Mouse (Mus musculus): ENCODE data around the gene Slit2.

Slit2 gene

GRCm38 (mm10) chr5:48225500-48225899, 242.6 kb downstream of the Slit2 start:
- DNase-seq (ENCODE audit: low read depth, low spot score) = no peak

- DNase-seq (ENCODE audit: low read depth, low spot score) = peak; percentile 7
Observed at GRCm38 (mm10) chr5:48230430-48231080, 247.6 kb downstream of the Slit2 start.

GRCm38 (mm10) chr5:48234728-48235127, 251.8 kb downstream of the Slit2 start:
- DNase-seq (ENCODE audit: low read depth, low spot score) = no peak

- no peak for DNase-seq (ENCODE audit: low read depth, low spot score)
Observed at GRCm38 (mm10) chr5:48235270-48235669, 252.3 kb downstream of the Slit2 start.

GRCm38 (mm10) chr5:48240751-48241150, 257.8 kb downstream of the Slit2 start:
- DNase-seq (ENCODE audit: low read depth, low spot score) = peak; percentile 66

- no peak for DNase-seq (ENCODE audit: low read depth, low spot score)
Observed at GRCm38 (mm10) chr5:48248327-48248726, 265.4 kb downstream of the Slit2 start.

- DNase-seq (ENCODE audit: low read depth, low spot score) = no peak
Observed at GRCm38 (mm10) chr5:48277561-48277960, 294.6 kb downstream of the Slit2 start.

- DNase-seq (ENCODE audit: low read depth, low spot score) = no peak
Observed at GRCm38 (mm10) chr5:48301186-48301585, 318.2 kb downstream of the Slit2 start.

- no peak for DNase-seq (ENCODE audit: low read depth, low spot score)
Observed at GRCm38 (mm10) chr5:48315057-48315602, 332.2 kb downstream of the Slit2 start.

GRCm38 (mm10) chr5:48320597-48320996, 337.7 kb downstream of the Slit2 start:
- no peak for DNase-seq (ENCODE audit: low read depth, low spot score)

GRCm38 (mm10) chr5:48326221-48326620, 343.3 kb downstream of the Slit2 start:
- no peak for DNase-seq (ENCODE audit: low read depth, low spot score)

GRCm38 (mm10) chr5:48327652-48328051, 344.7 kb downstream of the Slit2 start, which contains the start of gene 5730480H06Rik:
5730480H06Rik (plus strand) TSS chr5:48327952.
- DNase-seq (ENCODE audit: low read depth, low spot score) = no peak

GRCm38 (mm10) chr5:48329751-48330150, 346.8 kb downstream of the Slit2 start:
- no peak for DNase-seq (ENCODE audit: low read depth, low spot score)

GRCm38 (mm10) chr5:48330817-48331216, 347.9 kb downstream of the Slit2 start:
- no peak for DNase-seq (ENCODE audit: low read depth, low spot score)

- peak; percentile 45 for DNase-seq (ENCODE audit: low read depth, low spot score)
Observed at GRCm38 (mm10) chr5:48331441-48331840, 348.5 kb downstream of the Slit2 start.

- DNase-seq (ENCODE audit: low read depth, low spot score) = no peak
Observed at GRCm38 (mm10) chr5:48333407-48333806, 350.5 kb downstream of the Slit2 start.

- peak; percentile 65 for DNase-seq (ENCODE audit: low read depth, low spot score)
Observed at GRCm38 (mm10) chr5:48333884-48334513, 351.1 kb downstream of the Slit2 start.

GRCm38 (mm10) chr5:48340808-48341433, 358.0 kb downstream of the Slit2 start:
- DNase-seq (ENCODE audit: low read depth, low spot score) = no peak

GRCm38 (mm10) chr5:48345095-48345982, 362.4 kb downstream of the Slit2 start:
- peak; percentile 55 for DNase-seq (ENCODE audit: low read depth, low spot score)

GRCm38 (mm10) chr5:48345983-48346648, 363.2 kb downstream of the Slit2 start:
- DNase-seq (ENCODE audit: low read depth, low spot score) = no peak

- DNase-seq (ENCODE audit: low read depth, low spot score) = no peak
Observed at GRCm38 (mm10) chr5:48349309-48349708, 366.4 kb downstream of the Slit2 start.
